Mouse (Mus musculus) thymus, adult 2 months (tissue): ENCODE data around the gene Vwc2.

ENCODE experiments used
- CTCF ChIP-seq: fragments of 200-500 bp; IDR thresholded peaks from 2 replicates; pipeline ENCODE4 v1.5.1; 2012; ENCODE audit warnings: mild to moderate bottlenecking, control low read depth, low read length, moderate library complexity, borderline replicate concordance; ENCODE audit not compliant: control insufficient read depth, poor library complexity, insufficient read depth; ENCODE audit errors: extremely low read depth
- POLR2A ChIP-seq: fragments of 200-500 bp; IDR thresholded peaks from 2 replicates; pipeline ENCODE4 v1.6.1; 2012; ENCODE audit warnings: mild to moderate bottlenecking, low read length, control low read depth, moderate library complexity; ENCODE audit not compliant: control insufficient read depth, poor library complexity, insufficient read depth; ENCODE audit errors: extremely low read depth

GRCm38 (mm10) chr11:11116736-11117135, 2.7 kb downstream of the Vwc2 start:
- TF ChIP-seq POLR2A (no peak), CTCF (no peak)
